Mouse (Mus musculus): ENCODE measurements around the gene Gm5089. TPM values are rescaled to one million over a fixed set of nuclear protein-coding genes. Genes with fewer than 3 reads are reported as not detected.

Gm5089 gene
- polyA plus RNA-seq, 1 experiment = not detected

DNA sequence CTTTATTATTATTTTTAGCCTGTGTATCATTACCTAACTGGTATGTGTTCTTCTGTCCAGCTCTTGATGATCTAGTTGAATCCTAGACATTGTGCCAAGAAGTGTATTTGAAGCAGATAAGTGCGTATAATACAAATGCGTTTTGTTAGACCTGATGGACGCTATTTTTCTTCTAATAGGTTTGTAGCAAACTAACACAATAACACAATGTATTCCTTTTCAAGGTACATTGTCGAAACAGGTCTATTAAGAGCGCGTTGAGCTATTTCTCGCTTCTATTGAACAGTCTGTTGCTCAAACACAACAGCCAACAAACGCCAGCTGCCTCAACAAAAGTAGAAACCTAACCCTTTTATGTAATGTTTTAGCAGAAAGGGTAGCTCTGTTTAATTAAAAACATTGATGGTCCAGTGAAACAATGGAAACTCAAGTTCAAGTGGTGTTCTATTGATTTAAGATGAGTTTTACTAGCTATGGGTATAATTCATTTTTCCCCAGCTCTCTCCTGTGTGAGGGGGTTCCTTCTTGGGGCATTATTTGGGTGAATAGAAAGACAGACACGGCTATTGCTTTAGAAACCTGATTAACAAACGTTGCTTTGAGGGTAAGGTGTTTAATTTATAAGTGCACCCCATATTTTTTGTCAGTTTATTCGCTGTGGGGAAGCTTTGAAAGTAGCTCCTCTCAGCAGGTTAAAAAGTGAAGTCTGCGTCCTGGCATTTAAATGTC lies 38.9 kb upstream of the Gm5089 start:
- Histone ChIP-seq H3K27me3 (ENCODE audit: control insufficient read depth, insufficient read depth, insufficient read length) (peaks cover 17% of the 10 kb centered on the region), H3ac (ENCODE audit: control insufficient read depth, insufficient read length) (no peak overlapping the region), H3K36me3 (ENCODE audit: control insufficient read depth, insufficient read depth) (no peaks in the 10 kb centered on the region), H3K4me2 (ENCODE audit: low read depth) (no peak overlapping the region), H3K79me2 (ENCODE audit: control insufficient read depth, insufficient read depth) (no peaks in the 10 kb centered on the region), H3K4me3 (no peak overlapping the region)
- TF ChIP-seq POLR2AphosphoS2 (IDR thresholded peaks at IDR 0.05; ENCODE audit: insufficient read length, low read depth) = no peak
- TF ChIP-seq CEBPB (IDR thresholded peaks at IDR 0.05; ENCODE audit: insufficient read depth, poor library complexity, severe bottlenecking) = no peak
- no peak for TF ChIP-seq E2F4 (IDR thresholded peaks at IDR 0.05; ENCODE audit: insufficient read depth)
- no peak for TF ChIP-seq MYOD1 (IDR thresholded peaks at IDR 0.05; ENCODE audit: control insufficient read depth in 1 of 3, insufficient read length in 2 of 3, low read depth in 2 of 3)
- no peak for TF ChIP-seq SRF (IDR thresholded peaks at IDR 0.05; ENCODE audit: control insufficient read depth, insufficient read length, low read depth)
- TF ChIP-seq TCF3 (IDR thresholded peaks at IDR 0.05; ENCODE audit: insufficient read length, low read depth) = no peak
- TF ChIP-seq POLR2A (IDR thresholded peaks at IDR 0.05; ENCODE audit: insufficient read length, low read depth) = no peak
- TF ChIP-seq TCF12 (IDR thresholded peaks at IDR 0.05; ENCODE audit: insufficient read depth, poor library complexity, severe bottlenecking) = no peak
- TF ChIP-seq MYOG (IDR thresholded peaks at IDR 0.05; ENCODE audit: control insufficient read depth in 1 of 3, insufficient read depth in 1 of 3, insufficient read length in 2 of 3, low read depth in 2 of 3) = no peak
- TF ChIP-seq USF1 (IDR thresholded peaks at IDR 0.05; ENCODE audit: low read depth) = no peak
- no peak for TF ChIP-seq REST (IDR thresholded peaks at IDR 0.05; ENCODE audit: insufficient read depth, insufficient read length)
- TF ChIP-seq MAX (IDR thresholded peaks at IDR 0.05; ENCODE audit: low read depth) = no peak

DNA sequence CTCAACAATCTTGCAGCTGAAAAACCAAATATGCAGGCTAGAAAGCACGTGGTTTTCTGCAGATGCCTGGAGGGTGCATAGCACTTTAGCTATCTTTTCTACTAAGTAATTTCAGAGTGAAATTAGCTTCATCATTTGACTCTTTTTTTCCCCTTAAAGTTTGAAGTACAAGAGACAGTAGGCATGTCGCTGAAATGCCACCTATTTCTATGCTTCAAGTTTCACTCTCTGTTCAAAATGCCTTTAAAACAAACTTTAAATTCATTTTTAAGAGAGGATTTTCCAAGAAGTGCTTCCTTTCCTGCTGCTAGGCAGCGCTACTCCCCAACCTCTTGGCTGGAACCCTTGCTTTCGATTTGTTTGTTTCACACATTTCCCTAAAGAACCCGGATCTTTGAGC lies 38.1 kb upstream of the Gm5089 start:
- Histone ChIP-seq H3K36me3 (ENCODE audit: control insufficient read depth, insufficient read depth) (no peaks in the 10 kb centered on the region), H3K4me2 (ENCODE audit: low read depth) (peak overlapping the region; percentile 46), H3ac (ENCODE audit: control insufficient read depth, insufficient read length) (no peak overlapping the region), H3K4me3 (no peak overlapping the region), H3K27me3 (ENCODE audit: control insufficient read depth, insufficient read depth, insufficient read length) (peaks cover 25% of the 10 kb centered on the region), H3K79me2 (ENCODE audit: control insufficient read depth, insufficient read depth) (no peaks in the 10 kb centered on the region)
- no peak for TF ChIP-seq TCF12 (IDR thresholded peaks at IDR 0.05; ENCODE audit: insufficient read depth, poor library complexity, severe bottlenecking)
- TF ChIP-seq TCF3 (IDR thresholded peaks at IDR 0.05; ENCODE audit: insufficient read length, low read depth) = no peak
- TF ChIP-seq SRF (IDR thresholded peaks at IDR 0.05; ENCODE audit: control insufficient read depth, insufficient read length, low read depth) = no peak
- no peak for TF ChIP-seq REST (IDR thresholded peaks at IDR 0.05; ENCODE audit: insufficient read depth, insufficient read length)
- TF ChIP-seq MYOG (IDR thresholded peaks at IDR 0.05; ENCODE audit: control insufficient read depth in 1 of 3, insufficient read depth in 1 of 3, insufficient read length in 2 of 3, low read depth in 2 of 3) = no peak
- no peak for TF ChIP-seq MAX (IDR thresholded peaks at IDR 0.05; ENCODE audit: low read depth)
- no peak for TF ChIP-seq USF1 (IDR thresholded peaks at IDR 0.05; ENCODE audit: low read depth)
- no peak for TF ChIP-seq POLR2AphosphoS2 (IDR thresholded peaks at IDR 0.05; ENCODE audit: insufficient read length, low read depth)
- no peak for TF ChIP-seq CEBPB (IDR thresholded peaks at IDR 0.05; ENCODE audit: insufficient read depth, poor library complexity, severe bottlenecking)

DNA sequence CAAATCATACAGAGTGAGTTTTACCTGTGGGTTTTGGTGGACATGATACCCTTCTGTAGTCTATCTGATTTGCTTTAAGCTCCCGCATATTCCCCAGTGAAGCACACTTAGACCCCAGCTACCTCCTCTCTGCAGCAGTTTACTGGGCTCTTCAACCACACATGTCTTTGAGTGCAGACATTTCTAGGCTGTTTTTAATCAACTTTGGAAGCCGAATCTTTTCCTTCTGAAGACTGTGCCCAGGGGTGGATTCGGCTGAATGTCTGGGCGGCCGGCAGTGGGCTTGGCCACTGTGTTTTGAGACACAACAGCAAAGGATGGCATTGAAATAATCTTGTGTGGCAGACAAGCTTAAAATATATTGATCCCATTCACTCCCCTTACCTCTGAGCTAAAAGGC lies 36.5 kb upstream of the Gm5089 start:
- Histone ChIP-seq H3K27me3 (ENCODE audit: control insufficient read depth, insufficient read depth, insufficient read length) (peaks cover 35% of the 10 kb centered on the region), H3ac (ENCODE audit: control insufficient read depth, insufficient read length) (no peak overlapping the region), H3K36me3 (ENCODE audit: control insufficient read depth, insufficient read depth) (no peaks in the 10 kb centered on the region), H3K4me3 (no peak overlapping the region), H3K4me2 (ENCODE audit: low read depth) (no peak overlapping the region), H3K79me2 (ENCODE audit: control insufficient read depth, insufficient read depth) (no peaks in the 10 kb centered on the region)
- TF ChIP-seq MYOD1 (IDR thresholded peaks at IDR 0.05; ENCODE audit: control insufficient read depth in 1 of 3, insufficient read length in 2 of 3, low read depth in 2 of 3) = no peak

DNA sequence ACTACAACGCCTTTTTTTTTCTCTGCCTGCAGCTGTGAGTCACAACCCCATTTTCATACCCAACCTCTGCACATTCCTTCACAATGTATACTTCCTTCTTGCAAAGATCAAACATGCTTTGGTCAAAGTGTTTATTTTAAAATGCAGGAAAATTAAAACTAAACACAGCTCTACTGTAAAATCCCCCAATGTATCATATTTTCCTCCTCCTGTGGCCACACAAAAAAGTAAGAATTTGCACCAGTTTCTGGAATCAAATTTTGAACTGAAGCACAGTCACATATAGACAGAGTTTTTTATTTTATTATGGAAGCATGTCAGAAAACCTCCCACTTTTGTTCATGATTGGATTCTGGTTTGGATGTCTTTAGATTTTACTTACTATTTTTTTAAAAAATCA lies 35.7 kb upstream of the Gm5089 start:
- Histone ChIP-seq H3K79me2 (ENCODE audit: control insufficient read depth, insufficient read depth) (no peaks in the 10 kb centered on the region), H3K4me3 (no peak overlapping the region), H3ac (ENCODE audit: control insufficient read depth, insufficient read length) (no peak overlapping the region), H3K4me2 (ENCODE audit: low read depth) (no peak overlapping the region), H3K27me3 (ENCODE audit: control insufficient read depth, insufficient read depth, insufficient read length) (peaks cover 35% of the 10 kb centered on the region), H3K36me3 (ENCODE audit: control insufficient read depth, insufficient read depth) (no peaks in the 10 kb centered on the region)
- TF ChIP-seq E2F4 (IDR thresholded peaks at IDR 0.05; ENCODE audit: insufficient read depth) (no peak), CEBPB (IDR thresholded peaks at IDR 0.05; ENCODE audit: insufficient read depth, poor library complexity, severe bottlenecking) (no peak), MYOG (IDR thresholded peaks at IDR 0.05; ENCODE audit: control insufficient read depth in 1 of 3, insufficient read depth in 1 of 3, insufficient read length in 2 of 3, low read depth in 2 of 3) (no peak), TCF3 (IDR thresholded peaks at IDR 0.05; ENCODE audit: insufficient read length, low read depth) (no peak), TCF12 (IDR thresholded peaks at IDR 0.05; ENCODE audit: insufficient read depth, poor library complexity, severe bottlenecking) (no peak), MAX (IDR thresholded peaks at IDR 0.05; ENCODE audit: low read depth) (no peak), USF1 (IDR thresholded peaks at IDR 0.05; ENCODE audit: low read depth) (no peak), POLR2AphosphoS2 (IDR thresholded peaks at IDR 0.05; ENCODE audit: insufficient read length, low read depth) (no peak), SRF (IDR thresholded peaks at IDR 0.05; ENCODE audit: control insufficient read depth, insufficient read length, low read depth) (no peak), REST (IDR thresholded peaks at IDR 0.05; ENCODE audit: insufficient read depth, insufficient read length) (no peak), MYOD1 (IDR thresholded peaks at IDR 0.05; ENCODE audit: control insufficient read depth in 1 of 3, insufficient read length in 2 of 3, low read depth in 2 of 3) (no peak), POLR2A (IDR thresholded peaks at IDR 0.05; ENCODE audit: insufficient read length, low read depth) (no peak)

DNA sequence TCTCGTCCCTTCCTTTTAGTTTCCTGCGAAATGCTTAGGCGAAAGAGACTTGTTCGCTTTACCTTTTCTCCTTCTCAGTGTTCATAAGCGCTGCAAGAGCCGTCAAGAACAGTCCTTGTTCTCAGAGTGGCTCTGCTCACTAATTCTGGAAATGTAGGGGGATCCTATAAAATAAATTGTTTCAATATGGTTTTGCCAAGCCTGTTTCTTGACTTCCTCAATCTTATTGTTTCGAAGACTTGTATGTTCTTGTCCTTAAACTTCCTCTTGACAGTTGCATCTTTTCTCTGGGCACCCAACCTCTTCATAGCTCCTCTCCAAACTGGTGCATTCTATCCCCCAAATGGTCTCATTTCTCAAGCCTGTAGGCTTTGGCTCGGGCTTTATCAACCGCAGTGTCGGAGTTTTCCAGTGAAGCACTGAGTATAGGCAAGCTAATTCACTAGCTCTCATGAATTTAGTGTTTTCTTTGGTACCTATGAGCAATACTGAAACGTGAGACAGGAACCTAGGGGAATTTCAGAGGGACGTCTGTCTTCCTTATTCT lies 34.8 kb upstream of the Gm5089 start:
- no peak for TF ChIP-seq E2F4 (IDR thresholded peaks at IDR 0.05; ENCODE audit: insufficient read depth)
- TF ChIP-seq REST (IDR thresholded peaks at IDR 0.05; ENCODE audit: insufficient read depth, insufficient read length) = no peak
- no peak for TF ChIP-seq CEBPB (IDR thresholded peaks at IDR 0.05; ENCODE audit: insufficient read depth, poor library complexity, severe bottlenecking)
- TF ChIP-seq USF1 (IDR thresholded peaks at IDR 0.05; ENCODE audit: low read depth) = no peak
- no peak for TF ChIP-seq TCF12 (IDR thresholded peaks at IDR 0.05; ENCODE audit: insufficient read depth, poor library complexity, severe bottlenecking)
- TF ChIP-seq POLR2A (IDR thresholded peaks at IDR 0.05; ENCODE audit: insufficient read length, low read depth) = no peak
- TF ChIP-seq MYOG (IDR thresholded peaks at IDR 0.05; ENCODE audit: control insufficient read depth in 1 of 3, insufficient read depth in 1 of 3, insufficient read length in 2 of 3, low read depth in 2 of 3) = no peak
- TF ChIP-seq POLR2AphosphoS2 (IDR thresholded peaks at IDR 0.05; ENCODE audit: insufficient read length, low read depth) = no peak
- TF ChIP-seq TCF3 (IDR thresholded peaks at IDR 0.05; ENCODE audit: insufficient read length, low read depth) = no peak
- no peak for TF ChIP-seq MYOD1 (IDR thresholded peaks at IDR 0.05; ENCODE audit: control insufficient read depth in 1 of 3, insufficient read length in 2 of 3, low read depth in 2 of 3)
- no peak for TF ChIP-seq MAX (IDR thresholded peaks at IDR 0.05; ENCODE audit: low read depth)
- no peak for TF ChIP-seq SRF (IDR thresholded peaks at IDR 0.05; ENCODE audit: control insufficient read depth, insufficient read length, low read depth)
- Histone ChIP-seq H3K27me3 (ENCODE audit: control insufficient read depth, insufficient read depth, insufficient read length) (peaks cover 30% of the 10 kb centered on the region), H3K36me3 (ENCODE audit: control insufficient read depth, insufficient read depth) (no peaks in the 10 kb centered on the region), H3K4me3 (no peak overlapping the region), H3ac (ENCODE audit: control insufficient read depth, insufficient read length) (no peak overlapping the region), H3K79me2 (ENCODE audit: control insufficient read depth, insufficient read depth) (no peaks in the 10 kb centered on the region), H3K4me2 (ENCODE audit: low read depth) (no peak overlapping the region)
